Mouse (Mus musculus) kidney, embryonic 16.5 days (tissue): ENCODE results near the gene Rab39b. TPM values are rescaled to one million over a fixed set of nuclear protein-coding genes. Genes with fewer than 3 reads are reported as not detected.

ENCODE experiments used
- ATAC-seq: fragments of 200-750 bp; cut with Nextera tagmentation; 2 replicates; pipeline ENCODE4 v1.8.0; 2017; ENCODE audit warnings: moderate TSS enrichment; ENCODE audit not compliant: low FRiP score, low TSS enrichment
- H3K27ac ChIP-seq: fragments of 300-500 bp; sonication (generic); 2 replicates; pipeline ENCODE4 v1.5.1; 2014; ENCODE audit warnings: low read length
- H3K27me3 ChIP-seq: fragments of 300-500 bp; sonication (generic); 2 replicates; pipeline ENCODE4 v1.6.1; 2014; ENCODE audit warnings: low read length, control low read depth, mixed read lengths; ENCODE audit not compliant: insufficient read depth
- H3K36me3 ChIP-seq: fragments of 300-500 bp; sonication (generic); 2 replicates; pipeline ENCODE4 v1.6.1; 2014; ENCODE audit warnings: low read length, control low read depth, mixed read lengths; ENCODE audit not compliant: insufficient read depth
- H3K4me1 ChIP-seq: fragments of 300-500 bp; sonication (generic); 2 replicates; pipeline ENCODE4 v1.6.1; 2014; ENCODE audit warnings: low read length, control low read depth, mixed read lengths; ENCODE audit not compliant: insufficient read depth
- H3K4me2 ChIP-seq: fragments of 300-500 bp; sonication (generic); replicated peaks from 2 replicates; pipeline ENCODE4 v1.6.1; 2014; ENCODE audit warnings: low read depth, low read length
- H3K4me3 ChIP-seq: fragments of 300-500 bp; sonication (generic); 2 replicates; pipeline ENCODE4 v1.5.1; 2014; ENCODE audit warnings: mild to moderate bottlenecking, low read length
- H3K9ac ChIP-seq: fragments of 300-500 bp; sonication (generic); replicated peaks from 2 replicates; pipeline ENCODE4 v1.6.1; 2014; ENCODE audit warnings: low read length
- H3K9me3 ChIP-seq: fragments of 300-500 bp; sonication (generic); 2 replicates; pipeline ENCODE4 v1.6.1; 2016; ENCODE audit warnings: low read length, control low read depth
- WGBS: fragments of 180-500 bp; shearing (Covaris S2); extraction: QIAGEN DNeasy Blood & Tissue Kit; methylation state at CpG from one replicate; pipeline ENCODE4 v1.1.7; 2014; 5-methylcytosine and 5-hydroxymethylcytosine counted together
- polyA plus RNA-seq: library from polyadenylated mRNA; unstranded; fragments of >200 nt; fragmentation: Nextera tagmentation; extraction: Ambion mirVana; gene quantifications from 2 replicates; pipeline ENCODE4 v1.2.1, GENCODE M21; 2015

The Rab39b gene
- 2.1 and 2.8 TPM in 2 replicates for polyA plus RNA-seq

DNA sequence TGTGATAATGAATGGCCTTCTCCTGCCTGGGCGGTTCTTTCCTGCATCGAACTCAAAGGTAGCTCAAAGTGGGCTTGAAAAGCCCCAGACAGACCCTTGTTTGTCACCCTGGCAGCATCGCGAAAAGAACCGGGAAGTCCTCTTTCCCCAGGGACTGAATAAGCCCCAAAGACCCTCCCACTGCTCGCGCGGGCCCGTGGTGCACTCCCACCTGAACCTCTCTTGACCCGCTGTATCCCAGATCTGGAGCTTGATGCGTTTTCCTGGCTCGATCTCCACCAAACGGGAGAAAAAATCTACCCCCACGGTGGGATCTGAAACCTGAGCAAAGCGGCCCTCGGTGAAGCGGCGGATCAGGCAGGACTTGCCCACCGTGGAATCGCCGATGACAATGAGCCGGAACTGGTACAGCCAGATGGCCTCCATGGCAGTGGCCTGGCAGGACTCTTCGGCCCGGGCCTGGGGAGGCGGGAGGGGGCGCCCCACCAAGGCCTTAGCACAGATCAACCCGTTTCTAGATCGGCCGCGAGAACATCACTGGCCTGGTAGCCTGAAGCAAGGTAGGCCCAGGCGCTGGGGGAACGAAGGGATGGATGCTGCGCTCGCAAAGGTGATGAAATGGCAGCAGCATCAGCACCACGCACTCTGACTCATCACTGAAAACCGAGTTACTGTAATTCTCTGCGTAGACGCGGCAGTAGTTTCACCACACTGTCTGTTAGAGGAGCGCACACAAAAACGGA is at the start of gene Rab39b:
Rab39b (minus strand) TSS at position 650 of the 743 bp plus-strand sequence.
- WGBS, result 23% methylated on average over 41 of the region's 41 CpGs
- no peaks in the 10 kb centered on the region for H3K9me3 ChIP-seq
- no peaks in the 10 kb centered on the region for H3K36me3 ChIP-seq
- peak within 1 kb of the TSS; percentile 53 for H3K9ac ChIP-seq
- H3K27me3 ChIP-seq, result no peaks in the 10 kb centered on the region
- peak; percentile 84 for ATAC-seq
- peak within 1 kb of the TSS; percentile 54 for H3K4me3 ChIP-seq
- H3K4me2 ChIP-seq, result peak within 1 kb of the TSS; percentile 64
- no peak within 1 kb of the TSS for H3K27ac ChIP-seq
- H3K4me1 ChIP-seq, result no peaks in the 10 kb centered on the region

- WGBS, result 87% methylated on average over 2 of the region's 2 CpGs
- no peak overlapping the region for H3K27ac ChIP-seq
- ATAC-seq, result no peak
Measured at GRCm38 (mm10) chrX:75578539-75578938, 508 bp upstream of the Rab39b start.

More at GRCm38 (mm10) chrX:75578539-75578938, 508 bp upstream of the Rab39b start:
- Histone ChIP-seq H3K9me3 (no peaks in the 10 kb centered on the region), H3K36me3 (no peaks in the 10 kb centered on the region), H3K4me2 (no peak overlapping the region), H3K4me3 (no peak overlapping the region), H3K4me1 (no peaks in the 10 kb centered on the region), H3K9ac (no peak overlapping the region), H3K27me3 (no peaks in the 10 kb centered on the region)

Other genes with a start within 250 kb of the Rab39b start
- gene Fundc2, start 195.8 kb downstream of the Rab39b start, polyA plus RNA-seq, result 47.8 and 53.7 TPM in 2 replicates
- 3.0 and 4.2 TPM in 2 replicates for gene F8, start 195.6 kb downstream of the Rab39b start, polyA plus RNA-seq
- 17.5 and 18.1 TPM in 2 replicates for gene Cmc4, start 161.6 kb downstream of the Rab39b start, polyA plus RNA-seq
- 9.3 and 11.9 TPM in 2 replicates for gene Mtcp1, start 161.6 kb downstream of the Rab39b start, polyA plus RNA-seq
- 67.8 and 74.7 TPM in 2 replicates for gene Brcc3, start 161.6 kb downstream of the Rab39b start, polyA plus RNA-seq
- gene Vbp1, start 63.9 kb downstream of the Rab39b start, polyA plus RNA-seq, result 160 and 166 TPM in 2 replicates